Mouse (Mus musculus) brain, embryonic 18.5 days (tissue): ENCODE data around the gene Prr13.

Experiments
- DNase-seq: peaks from one replicate; pipeline ENCODE4 v3.0.0-alpha.2; 2012; ENCODE audit warnings: low read depth, low spot score

Gene Prr13

GRCm38 (mm10) chr15:102458904-102459317, at the start of gene Prr13:
Gene Prr13 (plus strand): TSS chr15:102459028.
- DNase-seq: peak; percentile 83

GRCm38 (mm10) chr15:102409286-102409685, 49.5 kb upstream of the Prr13 start:
- no peak for DNase-seq

- DNase-seq: no peak
Measured at GRCm38 (mm10) chr15:102411077-102411476, 47.8 kb upstream of the Prr13 start.

GRCm38 (mm10) chr15:102413687-102414086, 45.1 kb upstream of the Prr13 start:
- no peak for DNase-seq

- DNase-seq: no peak
Measured at GRCm38 (mm10) chr15:102417524-102417923, 41.3 kb upstream of the Prr13 start.

- no peak for DNase-seq
Measured at GRCm38 (mm10) chr15:102420986-102421385, 37.8 kb upstream of the Prr13 start.

- DNase-seq: no peak
Measured at GRCm38 (mm10) chr15:102421437-102421836, 37.4 kb upstream of the Prr13 start.

GRCm38 (mm10) chr15:102423602-102424240, 35.1 kb upstream of the Prr13 start:
- DNase-seq: no peak

GRCm38 (mm10) chr15:102424657-102425056, 34.2 kb upstream of the Prr13 start:
- DNase-seq: no peak

GRCm38 (mm10) chr15:102426963-102427362, 31.9 kb upstream of the Prr13 start:
- DNase-seq: no peak

GRCm38 (mm10) chr15:102432046-102432445, 26.8 kb upstream of the Prr13 start:
- DNase-seq: no peak

GRCm38 (mm10) chr15:102433173-102433572, 25.7 kb upstream of the Prr13 start:
- no peak for DNase-seq

GRCm38 (mm10) chr15:102442490-102442889, 16.3 kb upstream of the Prr13 start:
- peak; percentile 14 for DNase-seq

GRCm38 (mm10) chr15:102445146-102445545, 13.7 kb upstream of the Prr13 start, which contains the start of gene Amhr2:
Gene Amhr2 (plus strand): TSS chr15:102445367.
- no peak for DNase-seq

GRCm38 (mm10) chr15:102446448-102446847, 12.4 kb upstream of the Prr13 start:
- no peak for DNase-seq

- DNase-seq: no peak
Measured at GRCm38 (mm10) chr15:102449366-102449765, 9.5 kb upstream of the Prr13 start.

- no peak for DNase-seq
Measured at GRCm38 (mm10) chr15:102450928-102451327, 7.9 kb upstream of the Prr13 start.

- DNase-seq: no peak
Measured at GRCm38 (mm10) chr15:102451666-102452430, 7.0 kb upstream of the Prr13 start.

- no peak for DNase-seq
Measured at GRCm38 (mm10) chr15:102455993-102456392, 2.8 kb upstream of the Prr13 start.

- no peak for DNase-seq
Measured at GRCm38 (mm10) chr15:102458050-102458736, 635 bp upstream of the Prr13 start.

GRCm38 (mm10) chr15:102459381-102459780, 553 bp downstream of the Prr13 start:
- no peak for DNase-seq

- no peak for DNase-seq
Measured at GRCm38 (mm10) chr15:102459847-102460246, 1.0 kb downstream of the Prr13 start.
